Mouse (Mus musculus) embryo, embryonic 11 days (tissue): ENCODE measurements around the gene Idh2.

Experiments used
- DNase-seq: peaks from one replicate; pipeline ENCODE4 v3.0.0-alpha.2; 2015

Gene Idh2

GRCm38 (mm10) chr7:80121083-80121482, 5.9 kb upstream of the Idh2 start:
- no peak for DNase-seq

GRCm38 (mm10) chr7:80119198-80119597, 4.0 kb upstream of the Idh2 start:
- DNase-seq = no peak

GRCm38 (mm10) chr7:80116158-80116557, 966 bp upstream of the Idh2 start:
- no peak for DNase-seq

- peak; percentile 79 for DNase-seq
Measured at GRCm38 (mm10) chr7:80114451-80115223, 555 bp downstream of the Idh2 start.

- DNase-seq = peak; percentile 54
Measured at GRCm38 (mm10) chr7:80113989-80114388, 1.2 kb downstream of the Idh2 start.

GRCm38 (mm10) chr7:80111066-80112045, 3.8 kb downstream of the Idh2 start:
- no peak for DNase-seq

GRCm38 (mm10) chr7:80106441-80106840, 8.8 kb downstream of the Idh2 start:
- no peak for DNase-seq

- DNase-seq = no peak
Measured at GRCm38 (mm10) chr7:80105637-80106390, 9.4 kb downstream of the Idh2 start.

- no peak for DNase-seq
Measured at GRCm38 (mm10) chr7:80103335-80103734, 11.9 kb downstream of the Idh2 start.

GRCm38 (mm10) chr7:80098389-80098976, 16.7 kb downstream of the Idh2 start:
- DNase-seq = no peak

GRCm38 (mm10) chr7:80095598-80096309, 19.4 kb downstream of the Idh2 start:
- DNase-seq = no peak

- no peak for DNase-seq
Measured at GRCm38 (mm10) chr7:80094481-80094880, 20.7 kb downstream of the Idh2 start.

- DNase-seq = no peak
Measured at GRCm38 (mm10) chr7:80092351-80093046, 22.7 kb downstream of the Idh2 start.

- no peak for DNase-seq
Measured at GRCm38 (mm10) chr7:80091866-80092210, 23.4 kb downstream of the Idh2 start.

- DNase-seq = no peak
Measured at GRCm38 (mm10) chr7:80091004-80091865, 24.0 kb downstream of the Idh2 start.

GRCm38 (mm10) chr7:80090191-80091003, 24.8 kb downstream of the Idh2 start:
- DNase-seq = no peak

- DNase-seq = no peak
Measured at GRCm38 (mm10) chr7:80088191-80088590, 27.0 kb downstream of the Idh2 start.

- DNase-seq = no peak
Measured at GRCm38 (mm10) chr7:80085970-80086715, 29.0 kb downstream of the Idh2 start.

GRCm38 (mm10) chr7:80084484-80084931, 30.7 kb downstream of the Idh2 start:
- DNase-seq = peak; percentile 76
